Mouse (Mus musculus) embryonic fibroblast, embryonic 13.5 days (primary cell): ENCODE measurements at regions not wholly inside any gene's neighbourhood (a gene's known extent, or its start where the extent isn't known, plus 50 kb on each side); places are given as distances from the start of the nearest gene placed in this dataset.

Experiments
- H3K27ac ChIP-seq: 2 replicates; pipeline ENCODE4 v1.5.1; 2012; ENCODE audit warnings: low read length, control low read depth, inconsistent platforms; ENCODE audit not compliant: insufficient read depth
- H3K4me1 ChIP-seq: 2 replicates; pipeline ENCODE4 v1.6.1; 2011; ENCODE audit warnings: low read length; ENCODE audit not compliant: control insufficient read depth, insufficient read depth
- H3K4me3 ChIP-seq: 2 replicates; pipeline ENCODE4 v1.5.1; 2011; ENCODE audit warnings: mild to moderate bottlenecking, control low read depth, low read length; ENCODE audit not compliant: insufficient read depth
- CTCF ChIP-seq: IDR thresholded peaks from 2 replicates; pipeline ENCODE4 v1.5.1; 2011; ENCODE audit warnings: mild to moderate bottlenecking, control low read depth, low read length, moderate library complexity, borderline replicate concordance; ENCODE audit not compliant: insufficient read depth
- POLR2A ChIP-seq: IDR thresholded peaks from 2 replicates; pipeline ENCODE4 v1.6.1; 2011; ENCODE audit warnings: low read depth, mild to moderate bottlenecking, control low read depth, low read length, moderate library complexity

- Histone ChIP-seq H3K4me3 (no peak overlapping the region), H3K4me1 (no peaks in the 10 kb centered on the region), H3K27ac (no peak overlapping the region)
- no peak for TF ChIP-seq CTCF
- TF ChIP-seq POLR2A = no peak
Measured at GRCm38 (mm10) chr1:177610156-177610555, 119.5 kb upstream of the 1700016C15Rik start.

- TF ChIP-seq POLR2A (no peak), CTCF (no peak)
- no peak overlapping the region for H3K4me3 ChIP-seq
- H3K27ac ChIP-seq = no peak overlapping the region
- no peaks in the 10 kb centered on the region for H3K4me1 ChIP-seq
Measured at GRCm38 (mm10) chr1:177612546-177612945, 117.1 kb upstream of the 1700016C15Rik start.

- H3K4me1 ChIP-seq = no peaks in the 10 kb centered on the region
- H3K4me3 ChIP-seq = no peak overlapping the region
- no peak for TF ChIP-seq POLR2A
- no peak for TF ChIP-seq CTCF
- no peak overlapping the region for H3K27ac ChIP-seq
Measured at GRCm38 (mm10) chr1:177615609-177616008, 114.0 kb upstream of the 1700016C15Rik start.

- Histone ChIP-seq H3K27ac (no peak overlapping the region), H3K4me3 (no peak overlapping the region), H3K4me1 (no peaks in the 10 kb centered on the region)
- TF ChIP-seq CTCF (no peak), POLR2A (no peak)
Measured at GRCm38 (mm10) chr1:177616335-177617239, 113.0 kb upstream of the 1700016C15Rik start.

- no peak overlapping the region for H3K27ac ChIP-seq
- no peak overlapping the region for H3K4me3 ChIP-seq
- peak; percentile 13; the same call in 1 of the 2 replicates for TF ChIP-seq CTCF
- no peak for TF ChIP-seq POLR2A
- H3K4me1 ChIP-seq = peaks cover 3% of the 10 kb centered on the region
Measured at GRCm38 (mm10) chr1:177620501-177621099, 109.0 kb upstream of the 1700016C15Rik start.

- no peak overlapping the region for H3K27ac ChIP-seq
- TF ChIP-seq POLR2A (no peak), CTCF (no peak)
Measured at GRCm38 (mm10) chr1:177621854-177622590, 107.6 kb upstream of the 1700016C15Rik start.

GRCm38 (mm10) chr1:177623304-177623726 is 106.3 kb upstream of the 1700016C15Rik start:
- peak overlapping the region; percentile 77 for H3K27ac ChIP-seq
- no peak for TF ChIP-seq POLR2A
- no peak for TF ChIP-seq CTCF
- H3K4me3 ChIP-seq = no peak overlapping the region
- peaks cover 3% of the 10 kb centered on the region for H3K4me1 ChIP-seq

More at GRCm38 (mm10) chr1:177621854-177622590, 107.6 kb upstream of the 1700016C15Rik start:
- Histone ChIP-seq H3K4me3 (no peak overlapping the region), H3K4me1 (peaks cover 3% of the 10 kb centered on the region)

GRCm38 (mm10) chr1:177623735-177624134 is 105.9 kb upstream of the 1700016C15Rik start:
- H3K27ac ChIP-seq = peak overlapping the region; percentile 58; the same call in 1 of the 2 replicates
- no peak overlapping the region for H3K4me3 ChIP-seq
- TF ChIP-seq CTCF = no peak
- TF ChIP-seq POLR2A = no peak
- peaks cover 3% of the 10 kb centered on the region for H3K4me1 ChIP-seq

GRCm38 (mm10) chr1:177627814-177628213 is 101.8 kb upstream of the 1700016C15Rik start:
- no peak for TF ChIP-seq POLR2A
- TF ChIP-seq CTCF = no peak
- H3K4me1 ChIP-seq = peaks cover 3% of the 10 kb centered on the region
- H3K4me3 ChIP-seq = no peak overlapping the region
- no peak overlapping the region for H3K27ac ChIP-seq
